Mouse (Mus musculus): Measurements from ENCODE around the gene Ift122.

Ift122 gene

GRCm38 (mm10) chr6:115891497-115892061 lies 38.3 kb downstream of the Ift122 start:
- DNase-seq (ENCODE audit: low read depth) = no peak

DNA sequence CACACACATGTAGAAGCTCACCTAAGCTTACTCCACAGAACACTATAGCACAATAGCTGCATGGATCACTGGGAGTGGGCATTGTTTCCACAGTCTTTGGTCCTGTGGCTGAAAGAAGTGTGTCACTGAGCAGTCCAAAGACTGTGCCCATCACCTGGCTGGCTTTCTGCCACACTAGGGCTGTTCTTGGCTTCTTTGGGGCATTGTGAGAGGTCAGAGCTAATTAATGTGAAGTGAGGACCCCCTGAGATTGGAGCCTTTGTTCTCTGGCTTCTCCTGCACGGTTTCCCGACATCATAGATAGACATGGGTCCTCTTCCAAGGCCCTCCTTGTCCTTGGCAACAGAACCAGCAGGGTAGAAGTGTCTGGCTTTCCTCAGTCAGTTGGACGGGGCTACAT lies 39.1 kb downstream of the Ift122 start:
- no peak for DNase-seq (ENCODE audit: low read depth)

DNA sequence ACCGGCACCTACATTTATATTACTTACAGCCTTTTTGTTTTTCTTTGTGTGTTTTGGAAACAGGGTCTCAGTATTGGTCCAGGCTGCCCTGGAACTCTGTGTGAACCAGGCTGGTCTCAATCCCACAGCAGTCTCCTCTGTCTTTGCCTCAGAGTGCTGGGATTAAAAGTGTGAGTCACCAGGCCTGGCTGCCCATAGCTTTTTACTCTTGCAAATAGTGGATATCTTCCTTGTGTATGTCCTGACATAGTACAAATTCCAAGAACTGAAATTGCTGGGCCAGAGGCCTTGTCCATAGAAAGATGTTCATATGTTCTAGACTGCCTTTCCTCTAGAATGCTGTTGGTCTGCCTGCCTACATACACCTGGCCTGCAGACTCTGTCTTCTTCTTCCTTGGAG lies 43.1 kb downstream of the Ift122 start:
- DNase-seq (ENCODE audit: low read depth) = no peak

GRCm38 (mm10) chr6:115897117-115897516 lies 43.8 kb downstream of the Ift122 start:
- DNase-seq (ENCODE audit: low read depth) = no peak

DNA sequence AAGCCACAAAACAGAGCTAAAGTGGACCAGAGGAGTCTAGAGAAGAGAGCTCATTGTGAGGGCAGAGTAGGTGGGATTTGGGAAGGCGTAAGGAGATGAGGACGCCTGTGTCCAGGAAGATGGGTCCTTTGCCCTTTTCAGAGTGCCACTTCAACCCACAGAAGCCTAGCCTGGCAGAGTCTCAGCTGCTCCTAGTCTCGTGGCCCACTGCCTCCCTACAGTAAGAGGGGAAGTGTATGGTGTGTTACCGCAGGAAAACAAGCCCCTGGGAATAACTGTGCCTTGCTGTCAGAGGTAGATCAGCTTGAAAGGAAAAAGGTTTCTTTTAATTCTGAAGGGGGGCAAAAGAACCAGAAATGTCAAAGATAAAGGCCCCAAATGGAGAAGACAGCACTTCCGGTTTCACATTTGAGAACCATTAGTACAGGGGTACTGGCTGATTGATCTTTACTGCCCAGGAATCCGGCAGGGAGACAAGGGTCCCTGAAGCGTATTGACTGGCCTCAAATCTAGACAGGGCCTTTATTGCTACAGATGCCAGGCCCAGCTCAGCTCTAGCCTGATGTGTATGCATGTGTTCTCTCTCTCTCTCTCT lies 44.8 kb downstream of the Ift122 start:
- DNase-seq (ENCODE audit: low read depth) = no peak

DNA sequence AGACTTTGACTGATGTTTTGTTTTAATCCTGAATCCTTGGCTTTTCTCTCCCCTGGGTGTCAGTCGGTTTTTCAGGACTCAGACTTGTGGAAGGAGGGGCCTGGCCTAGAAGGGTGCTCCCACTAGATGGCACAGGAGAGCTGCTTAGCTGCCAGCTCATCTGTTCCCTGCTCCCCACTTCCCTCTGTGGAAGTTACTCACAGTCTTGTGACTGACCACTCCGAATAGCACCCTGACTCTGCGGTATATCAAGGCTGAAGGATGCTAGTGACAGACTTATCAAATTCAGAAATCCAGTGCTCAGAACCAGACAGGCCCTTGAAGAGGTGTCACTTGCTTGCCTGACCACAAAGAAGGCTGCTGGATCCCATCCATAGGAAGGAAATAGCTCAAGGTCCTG lies 47.8 kb downstream of the Ift122 start:
- DNase-seq (ENCODE audit: low read depth) = no peak

- no peak for DNase-seq (ENCODE audit: low read depth)
Measured at GRCm38 (mm10) chr6:115901489-115901931, 48.2 kb downstream of the Ift122 start.

DNA sequence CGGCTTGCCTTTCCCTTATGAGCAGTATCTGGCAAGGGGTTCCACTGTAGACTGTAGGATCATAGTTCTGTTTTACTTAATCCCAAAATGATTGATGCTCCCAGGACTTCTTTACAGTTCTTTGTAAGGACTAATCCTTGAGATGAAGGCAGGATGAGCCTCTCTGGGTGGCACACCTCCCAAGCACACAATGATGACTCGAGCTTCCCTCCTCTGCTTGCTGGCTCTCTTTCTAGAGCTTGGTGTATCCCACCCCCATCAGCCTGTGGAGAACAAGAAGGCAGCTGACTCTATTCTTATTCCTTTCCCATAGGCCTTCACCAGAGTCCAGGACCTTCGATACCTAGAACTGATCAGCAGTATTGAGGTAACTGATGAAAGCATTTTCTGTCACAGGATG lies 49.3 kb downstream of the Ift122 start:
- DNase-seq (ENCODE audit: low read depth) = no peak

DNA sequence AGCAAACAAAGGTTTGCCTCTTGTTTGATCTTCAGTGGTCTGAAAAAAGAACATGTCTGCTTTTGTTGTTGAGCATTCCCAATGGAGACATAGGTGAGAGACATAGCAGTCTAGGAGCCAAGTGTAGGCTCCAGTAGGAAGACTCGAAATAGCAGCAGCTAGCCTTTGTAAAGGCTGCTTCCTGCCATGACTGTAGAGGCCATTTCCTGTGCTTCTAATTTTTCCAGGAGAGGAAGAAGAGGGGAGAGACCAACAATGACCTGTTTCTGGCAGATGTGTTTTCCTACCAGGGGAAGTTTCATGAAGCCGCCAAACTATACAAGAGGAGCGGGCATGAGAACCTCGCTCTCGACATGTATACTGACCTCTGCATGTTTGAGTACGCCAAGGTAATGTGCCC lies 52.3 kb downstream of the Ift122 start:
- DNase-seq (ENCODE audit: low read depth) = no peak

- no peak for DNase-seq (ENCODE audit: low read depth)
Measured at GRCm38 (mm10) chr6:115906455-115906854, 53.2 kb downstream of the Ift122 start.

- DNase-seq (ENCODE audit: low read depth) = no peak
Measured at GRCm38 (mm10) chr6:115906871-115907270, 53.6 kb downstream of the Ift122 start.

- no peak for DNase-seq (ENCODE audit: low read depth)
Measured at GRCm38 (mm10) chr6:115908421-115908982, 55.2 kb downstream of the Ift122 start.

- DNase-seq (ENCODE audit: low read depth) = no peak
Measured at GRCm38 (mm10) chr6:115909052-115909451, 55.8 kb downstream of the Ift122 start.

- DNase-seq (ENCODE audit: low read depth) = no peak
Measured at GRCm38 (mm10) chr6:115909940-115910339, 56.7 kb downstream of the Ift122 start.

DNA sequence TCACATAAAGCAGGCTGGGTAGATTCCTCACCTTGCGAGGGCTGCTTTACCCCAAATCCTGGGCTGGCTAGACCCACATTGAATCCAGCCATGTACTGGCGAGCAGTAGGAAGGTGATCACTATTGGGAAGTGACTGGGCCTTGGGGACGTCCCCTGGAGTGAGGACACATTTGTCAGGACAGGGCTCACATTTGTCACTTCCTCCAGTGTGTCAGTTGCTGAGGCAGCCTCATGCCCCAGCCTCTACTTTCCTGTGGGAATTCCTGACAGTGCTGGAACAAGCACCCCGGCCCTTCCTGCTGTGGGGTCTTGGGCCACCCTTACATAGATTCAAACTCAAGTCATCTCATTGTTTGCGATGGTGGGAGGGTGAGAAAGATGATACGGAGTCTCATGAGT lies 58.5 kb downstream of the Ift122 start:
- no peak for DNase-seq (ENCODE audit: low read depth)

GRCm38 (mm10) chr6:115913482-115913881 lies 60.2 kb downstream of the Ift122 start:
- DNase-seq (ENCODE audit: low read depth) = no peak

DNA sequence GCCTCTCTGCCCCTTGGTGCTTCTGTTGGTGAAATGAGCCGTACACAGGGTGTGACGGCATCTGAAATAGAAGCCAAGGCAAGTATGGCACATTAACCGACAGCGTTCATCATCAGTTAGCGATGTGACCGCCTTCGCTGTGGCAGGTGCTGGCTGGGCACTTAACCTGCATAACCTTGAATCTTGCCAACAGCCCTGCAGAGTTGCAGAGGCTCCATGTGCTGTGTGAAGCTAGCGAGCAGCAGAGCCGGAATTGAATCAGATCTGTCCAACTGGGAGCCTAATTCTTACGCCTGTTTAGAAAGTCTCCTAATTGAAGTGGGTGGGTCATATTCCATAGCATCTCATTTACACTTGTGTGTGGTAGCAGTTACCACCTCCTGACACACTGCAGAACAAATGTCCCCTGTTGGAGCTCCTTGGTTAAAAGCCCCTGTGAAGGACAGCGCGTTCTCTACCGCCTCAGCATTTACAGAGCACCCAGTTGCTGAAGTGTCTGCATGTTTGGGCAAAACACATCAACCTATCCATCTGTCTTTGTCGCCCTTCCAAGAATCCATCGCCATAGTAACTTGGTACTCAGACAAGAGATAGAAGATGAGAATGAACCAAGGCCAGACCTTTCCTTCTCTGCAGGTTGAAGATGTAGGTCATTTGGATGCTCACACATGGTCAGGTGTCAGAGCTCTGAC lies 61.4 kb downstream of the Ift122 start:
- no peak for DNase-seq (ENCODE audit: low read depth)

- no peak for DNase-seq (ENCODE audit: low read depth)
Measured at GRCm38 (mm10) chr6:115915601-115916445, 62.6 kb downstream of the Ift122 start.

GRCm38 (mm10) chr6:115916611-115917010 lies 63.3 kb downstream of the Ift122 start:
- DNase-seq (ENCODE audit: low read depth) = no peak

DNA sequence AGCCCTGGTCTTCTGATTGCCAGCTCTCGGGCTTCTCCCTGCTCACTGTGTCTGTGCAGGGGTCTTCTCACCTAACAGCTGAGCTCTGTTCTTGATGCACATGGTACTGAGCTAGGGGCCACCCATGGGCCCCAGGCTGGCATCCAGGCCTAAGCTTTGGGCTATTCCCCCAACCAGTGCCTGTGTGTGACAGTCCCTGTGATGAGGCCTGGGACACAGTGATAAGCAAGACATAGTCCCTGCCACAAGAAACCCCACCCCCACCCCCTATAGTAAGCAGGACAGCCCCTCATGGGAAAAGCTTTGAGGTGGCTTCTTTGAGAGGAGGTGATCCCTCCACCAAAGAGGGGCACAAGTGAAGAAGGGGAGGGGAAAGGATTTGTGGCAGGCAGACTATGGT lies 65.3 kb downstream of the Ift122 start:
- DNase-seq (ENCODE audit: low read depth) = no peak

DNA sequence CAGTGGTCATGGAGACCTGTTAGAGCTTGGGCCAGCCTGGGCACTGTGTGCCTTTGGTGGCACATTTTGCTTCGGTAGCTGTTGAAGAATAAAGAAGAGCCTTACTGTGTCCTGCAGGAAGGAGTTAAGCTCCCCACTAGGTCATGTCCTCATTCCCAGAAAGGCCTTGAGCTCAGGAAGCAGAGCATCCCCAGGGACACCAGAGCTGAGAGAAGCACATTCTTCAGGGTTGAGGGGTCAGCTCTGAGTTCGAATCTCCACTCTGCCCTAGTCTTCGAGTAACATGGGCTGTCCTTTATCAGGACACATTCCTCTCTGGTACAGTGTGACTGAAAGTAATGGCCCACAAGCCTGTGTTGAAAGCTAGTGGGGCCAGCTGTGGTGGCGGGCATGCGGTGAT lies 66.6 kb downstream of the Ift122 start:
- no peak for DNase-seq (ENCODE audit: low read depth)

DNA sequence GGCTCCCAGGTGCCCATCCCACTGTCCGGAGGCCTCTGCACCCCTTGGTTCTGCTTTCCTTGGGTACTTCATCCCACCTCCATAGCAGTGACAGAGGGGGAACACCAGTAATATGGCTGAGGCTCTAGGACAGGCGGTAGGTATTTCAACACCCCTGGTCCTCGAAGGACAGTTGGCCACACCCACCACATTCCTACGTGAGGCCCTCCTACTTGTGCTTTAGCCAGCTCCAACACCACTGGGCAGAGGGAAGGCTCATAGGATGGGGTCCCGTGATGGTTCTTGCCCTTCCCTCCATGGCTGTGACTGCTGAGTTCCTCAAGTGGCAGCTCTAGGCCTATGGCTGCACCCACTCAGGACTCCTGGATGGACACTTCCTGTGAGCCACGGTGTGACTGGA lies 71.6 kb downstream of the Ift122 start:
- DNase-seq (ENCODE audit: low read depth) = no peak
